Mouse (Mus musculus) erythroblast, embryonic 14.5 days (primary cell): ENCODE results near the gene Ntng2.

Experiments
- GATA1 ChIP-seq: IDR thresholded peaks from 2 replicates; pipeline ENCODE4 v1.6.1; 2012; ENCODE audit warnings: low read length, inconsistent platforms, mixed read lengths
- TAL1 ChIP-seq: IDR thresholded peaks from 3 replicates; pipeline ENCODE4 v1.6.1; 2012; ENCODE audit warnings: low read length, inconsistent platforms, mixed read lengths

GRCm38 (mm10) chr2:29198446-29198845 is 54.4 kb downstream of the Ntng2 start:
- TF ChIP-seq GATA1 (no peak), TAL1 (no peak)
